Mouse (Mus musculus) duodenum, adult 2 months (tissue): ENCODE data around the gene Olfr8. TPM values are rescaled to one million over a fixed set of nuclear protein-coding genes. Genes with fewer than 3 reads are reported as not detected.

Experiments
- polyA plus RNA-seq: library from polyadenylated mRNA; depleted of rRNA; stranded (reverse); fragments of >200 nt; gene quantifications from 2 replicates; pipeline ENCODE4 v1.2.3, GENCODE M21; 2012; ENCODE audit warnings: low replicate concordance; rRNA removed

The Olfr8 gene
- not detected in 2 replicates for polyA plus RNA-seq

DNA sequence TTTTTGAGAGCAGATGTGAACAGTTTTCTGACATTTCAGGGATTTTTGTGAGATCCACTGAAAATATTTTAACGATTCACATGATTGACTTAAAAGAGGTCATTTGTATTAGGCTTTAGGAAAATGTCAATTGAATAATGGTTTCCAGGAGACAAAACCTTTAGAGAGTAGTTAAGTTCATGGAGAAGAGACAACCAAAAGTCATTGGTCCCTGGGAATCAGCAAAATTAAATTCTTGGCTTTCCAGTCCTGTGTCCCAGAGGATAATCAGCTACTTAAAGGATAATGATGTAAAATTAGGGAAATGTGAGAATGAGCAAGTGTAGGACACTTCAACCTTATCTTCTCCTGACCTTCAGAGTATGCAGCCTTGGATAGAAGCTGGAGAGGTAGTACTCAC lies at the start of gene Olfr8:
Olfr8 (plus strand) TSS at position 301 of the 400 bp plus-strand sequence.

GRCm38 (mm10) chr10:78912871-78913270 lies 37.6 kb upstream of the Olfr8 start, which contains the start of gene Olfr1354:
TSS of gene Olfr1354 (plus strand) at chr10:78913171.

DNA sequence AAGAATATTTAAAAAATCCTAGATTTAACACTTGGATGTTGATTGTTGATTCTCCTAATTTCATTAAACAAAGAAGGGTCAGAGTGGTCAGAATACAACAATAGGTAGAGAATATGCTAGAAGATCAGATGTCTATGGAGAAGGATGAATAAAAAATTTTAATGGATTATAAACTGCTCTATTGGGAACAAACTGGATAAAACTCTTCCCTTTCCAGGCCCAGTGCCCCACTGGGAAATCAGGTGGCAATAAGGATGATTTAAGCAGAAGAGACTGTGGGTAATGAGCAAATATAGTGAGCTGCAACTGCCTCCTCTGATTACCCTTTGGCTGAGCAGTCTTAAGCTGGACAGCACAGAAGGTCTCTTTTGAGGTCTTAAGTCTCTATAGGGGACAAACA lies 12.6 kb downstream of the Olfr8 start, which contains the start of gene Olfr1353:
Olfr1353 (plus strand) TSS at position 301 of the 400 bp plus-strand sequence.

GRCm38 (mm10) chr10:78980750-78981149 lies 30.3 kb downstream of the Olfr8 start, which contains the start of gene Olfr1352:
TSS of gene Olfr1352 (plus strand) at chr10:78981050.

Other genes with a start within 250 kb of the Olfr8 start
- not detected in 2 replicates for gene Casp14, start 232.3 kb upstream of the Olfr8 start, polyA plus RNA-seq
- gene Ccdc105, start 197.6 kb upstream of the Olfr8 start, polyA plus RNA-seq: not detected in 2 replicates
- gene Slc1a6, start 170.1 kb upstream of the Olfr8 start, polyA plus RNA-seq: not detected in 2 replicates
- gene Olfr1356, start 98.5 kb upstream of the Olfr8 start, polyA plus RNA-seq: not detected in 2 replicates
- gene Olfr1355, start 75.1 kb upstream of the Olfr8 start, polyA plus RNA-seq: not detected in 2 replicates
- not detected in 2 replicates for gene Olfr1354, start 37.5 kb upstream of the Olfr8 start, polyA plus RNA-seq
- gene Olfr1353, start 12.7 kb downstream of the Olfr8 start, polyA plus RNA-seq: not detected in 2 replicates
- gene Olfr1352, start 30.4 kb downstream of the Olfr8 start, polyA plus RNA-seq: not detected in 2 replicates
- gene Olfr1351, start 61.8 kb downstream of the Olfr8 start, polyA plus RNA-seq: not detected in 2 replicates
- gene Olfr57, start 78.1 kb downstream of the Olfr8 start, polyA plus RNA-seq: not detected in 2 replicates
- gene 2610008E11Rik, start 147.0 kb downstream of the Olfr8 start, polyA plus RNA-seq: 0.06 and 0.22 TPM in 2 replicates
- gene Vmn2r80, start 198.1 kb downstream of the Olfr8 start, polyA plus RNA-seq: not detected in 2 replicates